Mouse (Mus musculus) hindbrain, postnatal 0 days (tissue): ENCODE measurements around the gene Trmt44. TPM values are rescaled to one million over a fixed set of nuclear protein-coding genes. Genes with fewer than 3 reads are reported as not detected.

Experiments used
- ATAC-seq: fragments of 200-750 bp; cut with Nextera tagmentation; 2 replicates; pipeline ENCODE4 v1.8.0; 2017; ENCODE audit warnings: mild to moderate bottlenecking, moderate TSS enrichment, moderate library complexity
- DNase-seq: peaks from one replicate; pipeline ENCODE4 v3.0.0-alpha.2; 2015; ENCODE audit warnings: low spot score
- H3K27ac ChIP-seq: fragments of 300-500 bp; sonication (generic); 2 replicates; pipeline ENCODE4 v1.5.1; 2014; ENCODE audit warnings: mild to moderate bottlenecking
- H3K27me3 ChIP-seq: fragments of 300-500 bp; sonication (generic); 2 replicates; pipeline ENCODE4 v1.6.1; 2014; ENCODE audit warnings: low read length, mixed read lengths; ENCODE audit not compliant: insufficient read depth
- H3K36me3 ChIP-seq: fragments of 300-500 bp; sonication (generic); 2 replicates; pipeline ENCODE4 v1.6.1; 2014; ENCODE audit warnings: low read length, mixed read lengths; ENCODE audit not compliant: insufficient read depth
- H3K4me1 ChIP-seq: fragments of 300-500 bp; sonication (generic); 2 replicates; pipeline ENCODE4 v1.6.1; 2014; ENCODE audit warnings: antibody characterized with exemption, low read length, mixed read lengths; ENCODE audit not compliant: insufficient read depth
- H3K4me2 ChIP-seq: fragments of 300-500 bp; sonication (generic); 2 replicates; pipeline ENCODE4 v1.6.1; 2014; ENCODE audit warnings: low read depth, mild to moderate bottlenecking, low read length, moderate library complexity, mixed read lengths
- H3K4me3 ChIP-seq: fragments of 300-500 bp; sonication (generic); 2 replicates; pipeline ENCODE4 v1.5.1; 2014; ENCODE audit warnings: low read length
- H3K9ac ChIP-seq: fragments of 300-500 bp; sonication (generic); replicated peaks from 2 replicates; pipeline ENCODE4 v1.6.1; 2014; ENCODE audit warnings: mild to moderate bottlenecking, low read length, moderate library complexity, mixed read lengths
- H3K9me3 ChIP-seq: fragments of 300-500 bp; sonication (generic); 2 replicates; pipeline ENCODE4 v1.6.1; 2016; ENCODE audit warnings: low read length, mixed read lengths
- CTCF ChIP-seq: IDR thresholded peaks from 2 replicates; pipeline ENCODE4 v1.5.1; 2016; ENCODE audit warnings: antibody characterized with exemption, control low read depth, low read depth
- WGBS: fragments of 180-500 bp; shearing (Covaris S2); extraction: QIAGEN DNeasy Blood & Tissue Kit; methylation state at CpG from one replicate; pipeline ENCODE4 v1.1.7; 2014; 5-methylcytosine and 5-hydroxymethylcytosine counted together
- polyA plus RNA-seq: library from polyadenylated mRNA; unstranded; fragments of >200 nt; fragmentation: Nextera tagmentation; extraction: Ambion mirVana; gene quantifications from 2 replicates; pipeline ENCODE4 v1.2.1, GENCODE M21; 2015
- total RNA-seq: library from RNA; depleted of rRNA; stranded (reverse); fragments of >200 nt; gene quantifications from 2 replicates; pipeline ENCODE4 v1.2.3, GENCODE M21; 2014

Trmt44 gene
- total and polyA plus RNA-seq, 2 experiments from 2014 or later = 3.6 to 12.3 TPM

DNA sequence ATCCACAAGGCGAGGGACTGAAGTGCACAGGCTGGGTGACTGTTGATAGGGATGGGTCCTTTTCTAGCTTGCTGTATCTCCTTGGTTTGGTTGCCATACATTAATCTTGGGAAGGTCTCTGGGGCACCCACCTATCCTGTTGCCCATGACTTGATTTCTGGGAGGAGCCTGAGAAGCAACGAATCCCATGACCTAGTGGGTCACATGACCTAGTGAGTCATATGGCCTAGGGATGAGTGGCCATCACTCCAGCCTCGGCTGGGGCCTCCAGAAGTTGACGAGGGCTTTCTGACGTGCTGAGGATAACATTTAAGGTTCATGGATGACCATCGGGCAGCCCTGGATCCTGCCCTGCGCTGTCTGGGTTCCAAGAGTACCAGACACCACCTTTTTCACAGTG is 30.5 kb upstream of the Trmt44 start:
- no peak overlapping the region for H3K4me2 ChIP-seq
- WGBS = 86% methylated on average over 7 of the region's 7 CpGs
- no peak overlapping the region for H3K9ac ChIP-seq

DNA sequence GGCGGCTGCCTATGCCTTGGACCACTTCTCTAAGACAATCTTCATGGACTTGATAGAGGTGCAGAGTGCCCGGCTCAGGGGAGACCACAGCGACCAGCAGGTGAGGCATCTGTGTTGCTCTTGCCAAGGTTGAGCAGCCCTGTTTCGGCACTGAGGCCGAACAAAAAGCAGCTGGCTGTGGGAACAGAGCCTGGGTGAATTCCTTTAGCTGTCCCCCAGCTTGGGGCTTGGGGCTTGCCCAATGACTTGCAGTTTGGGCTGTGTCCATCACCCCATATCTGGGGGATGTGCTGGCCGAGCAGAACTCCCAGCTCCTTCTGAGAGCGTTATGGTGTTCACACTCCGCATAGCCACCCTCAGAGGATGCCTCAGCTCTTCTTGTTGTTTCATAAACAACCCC is 26.7 kb upstream of the Trmt44 start:
- Histone ChIP-seq H3K4me1 (no peaks in the 10 kb centered on the region), H3K4me2 (no peak overlapping the region), H3K36me3 (peaks cover 13% of the 10 kb centered on the region; the same call in 1 of the 2 replicates), H3K9me3 (no peaks in the 10 kb centered on the region), H3K9ac (no peak overlapping the region), H3K4me3 (no peak overlapping the region), H3K27me3 (no peaks in the 10 kb centered on the region), H3K27ac (no peak overlapping the region)
- 88% methylated on average over 8 of the region's 8 CpGs for WGBS
- ATAC-seq = no peak
- no peak for DNase-seq
- TF ChIP-seq CTCF = no peak

More for the DNA sequence above, 30.5 kb upstream of the Trmt44 start:
- ATAC-seq (no peak), DNase-seq (no peak)
- Histone ChIP-seq H3K4me3 (no peak overlapping the region), H3K27me3 (no peaks in the 10 kb centered on the region), H3K9me3 (no peaks in the 10 kb centered on the region), H3K4me1 (peaks cover 10% of the 10 kb centered on the region; the same call in 1 of the 2 replicates), H3K36me3 (peaks cover 5% of the 10 kb centered on the region; the same call in 1 of the 2 replicates), H3K27ac (no peak overlapping the region)
- no peak for TF ChIP-seq CTCF

DNA sequence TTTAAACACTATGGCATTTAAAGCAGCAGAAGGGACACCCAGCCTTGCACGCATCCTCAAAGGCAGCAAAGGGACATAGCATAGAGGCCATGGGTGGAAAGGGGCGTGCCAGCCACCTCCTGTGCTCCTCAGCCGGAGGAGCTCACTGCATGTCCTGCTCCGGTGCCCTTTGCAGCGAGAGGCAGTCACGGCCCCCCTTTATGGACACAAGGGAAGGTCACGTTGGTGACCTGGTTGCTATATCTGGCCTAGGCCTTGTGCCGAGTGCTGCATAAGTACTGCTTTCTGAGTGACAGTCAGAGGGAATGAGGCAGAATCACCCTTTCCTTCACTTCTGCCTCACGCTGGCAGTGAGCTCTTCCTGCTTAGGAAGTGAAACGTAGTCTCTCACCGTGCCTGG is 25.4 kb upstream of the Trmt44 start:
- TF ChIP-seq CTCF = no peak
- peaks cover 13% of the 10 kb centered on the region; the same call in 1 of the 2 replicates for H3K36me3 ChIP-seq
- 65% methylated on average over 11 of the region's 11 CpGs for WGBS

GRCm38 (mm10) chr5:35596169-35597160 is 21.6 kb upstream of the Trmt44 start:
- H3K9me3 ChIP-seq = no peaks in the 10 kb centered on the region
- H3K4me3 ChIP-seq = no peak overlapping the region
- H3K4me2 ChIP-seq = no peak overlapping the region
- ATAC-seq (no peak), DNase-seq (no peak)
- no peaks in the 10 kb centered on the region for H3K4me1 ChIP-seq
- H3K27me3 ChIP-seq = no peaks in the 10 kb centered on the region
- peaks cover 23% of the 10 kb centered on the region for H3K36me3 ChIP-seq
- H3K9ac ChIP-seq = no peak overlapping the region
- 82% methylated on average over 18 of the region's 18 CpGs for WGBS
- no peak for TF ChIP-seq CTCF
- H3K27ac ChIP-seq = no peak overlapping the region

More for the DNA sequence above, 25.4 kb upstream of the Trmt44 start:
- Histone ChIP-seq H3K4me2 (no peak overlapping the region), H3K27me3 (no peaks in the 10 kb centered on the region), H3K27ac (no peak overlapping the region), H3K9me3 (no peaks in the 10 kb centered on the region), H3K4me3 (no peak overlapping the region), H3K4me1 (no peaks in the 10 kb centered on the region), H3K9ac (no peak overlapping the region)
- ATAC-seq (no peak), DNase-seq (no peak)

- no peak overlapping the region for H3K4me2 ChIP-seq
- DNase-seq (peak; percentile 89), ATAC-seq (peak; percentile 75)
- no peak overlapping the region for H3K9ac ChIP-seq
- H3K9me3 ChIP-seq = no peaks in the 10 kb centered on the region
- peaks cover 27% of the 10 kb centered on the region for H3K36me3 ChIP-seq
- WGBS = 17% methylated on average over 4 of the region's 4 CpGs
- H3K27me3 ChIP-seq = no peaks in the 10 kb centered on the region
- no peak overlapping the region for H3K4me3 ChIP-seq
- TF ChIP-seq CTCF = peak; percentile 100
- H3K4me1 ChIP-seq = no peaks in the 10 kb centered on the region
- no peak overlapping the region for H3K27ac ChIP-seq
Measured at GRCm38 (mm10) chr5:35595706-35596105, 20.8 kb upstream of the Trmt44 start.

DNA sequence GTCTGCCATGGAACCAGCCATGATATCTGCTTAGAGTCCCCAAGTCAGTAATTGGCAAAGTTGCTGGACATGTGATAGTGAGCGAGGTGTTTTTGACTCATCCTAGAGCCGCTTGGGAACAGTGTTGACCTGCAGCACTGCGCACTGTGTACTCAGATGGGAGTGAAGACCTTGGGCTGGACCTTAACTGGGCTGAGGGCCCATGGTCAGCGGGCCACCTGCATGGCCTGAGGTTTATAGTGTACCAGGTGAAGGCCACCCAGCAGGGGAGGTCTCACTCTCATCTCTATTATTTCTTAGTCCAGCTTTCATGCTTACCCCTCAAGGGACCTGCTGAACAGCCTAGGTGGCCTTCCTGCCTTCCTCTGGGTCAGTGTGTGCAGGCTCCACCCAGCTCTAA is 19.9 kb upstream of the Trmt44 start:
- DNase-seq (no peak), ATAC-seq (0 out of 2 replicates have a peak, but pooled peaks have one; percentile 31)
- no peak for TF ChIP-seq CTCF
- H3K9ac ChIP-seq = no peak overlapping the region
- H3K4me2 ChIP-seq = no peak overlapping the region
- no peak overlapping the region for H3K4me3 ChIP-seq
- no peak overlapping the region for H3K27ac ChIP-seq
- 95% methylated on average over 4 of the region's 4 CpGs for WGBS
- H3K9me3 ChIP-seq = no peaks in the 10 kb centered on the region
- H3K4me1 ChIP-seq = no peaks in the 10 kb centered on the region
- H3K36me3 ChIP-seq = peaks cover 31% of the 10 kb centered on the region
- H3K27me3 ChIP-seq = no peaks in the 10 kb centered on the region

- H3K27me3 ChIP-seq = no peaks in the 10 kb centered on the region
- H3K4me2 ChIP-seq = no peak overlapping the region
- no peak overlapping the region for H3K27ac ChIP-seq
- ATAC-seq (no peak), DNase-seq (no peak)
- H3K9me3 ChIP-seq = no peaks in the 10 kb centered on the region
- peaks cover 43% of the 10 kb centered on the region for H3K36me3 ChIP-seq
- no peak overlapping the region for H3K4me3 ChIP-seq
- H3K9ac ChIP-seq = no peak overlapping the region
- 83% methylated on average over 6 of the region's 6 CpGs for WGBS
- H3K4me1 ChIP-seq = no peaks in the 10 kb centered on the region
- TF ChIP-seq CTCF = no peak
Measured at GRCm38 (mm10) chr5:35593272-35593671, 18.4 kb upstream of the Trmt44 start.
